Mouse (Mus musculus): ENCODE data around the gene Luc7l.

- TF ChIP-seq CTCF (IDR thresholded peaks at IDR 0.05; ENCODE audit: extremely low read depth, insufficient read depth, insufficient read length, insufficient replicate concordance) (no peak), POLR2A (IDR thresholded peaks at IDR 0.05; ENCODE audit: low read depth, low read length) (no peak)
Observed at GRCm38 (mm10) chr17:26268851-26269250, 16.2 kb downstream of the Luc7l start.

Data from spleen, adult 2 months (tissue).